Mouse (Mus musculus) midbrain, embryonic 16.5 days (tissue): ENCODE data around the gene Rab4a. TPM values are rescaled to one million over a fixed set of nuclear protein-coding genes. Genes with fewer than 3 reads are reported as not detected.
A peak's percentile ranks its signal among the peaks of the same experiment; 100 is the strongest.

Source experiments
- ATAC-seq: fragments of 200-750 bp; cut with Nextera tagmentation; 2 replicates; pipeline ENCODE4 v1.8.0; 2017; ENCODE audit warnings: moderate TSS enrichment
- H3K27ac ChIP-seq: fragments of 300-500 bp; sonication (generic); 2 replicates; pipeline ENCODE4 v1.5.1; 2014; ENCODE audit warnings: mild to moderate bottlenecking, low read length, mixed read lengths
- H3K27me3 ChIP-seq: fragments of 300-500 bp; sonication (generic); 2 replicates; pipeline ENCODE4 v1.6.1; 2014; ENCODE audit warnings: low read depth, low read length, mixed read lengths; ENCODE audit not compliant: control insufficient read depth, insufficient read depth
- H3K36me3 ChIP-seq: fragments of 300-500 bp; sonication (generic); 2 replicates; pipeline ENCODE4 v1.6.1; 2014; ENCODE audit warnings: mild to moderate bottlenecking, low read length, moderate library complexity, mixed read lengths; ENCODE audit not compliant: control insufficient read depth, insufficient read depth
- H3K4me1 ChIP-seq: fragments of 300-500 bp; sonication (generic); 2 replicates; pipeline ENCODE4 v1.6.1; 2014; ENCODE audit warnings: mild to moderate bottlenecking, low read length, mixed read lengths; ENCODE audit not compliant: control insufficient read depth, insufficient read depth
- H3K4me2 ChIP-seq: fragments of 300-500 bp; sonication (generic); 2 replicates; pipeline ENCODE4 v1.6.1; 2014; ENCODE audit warnings: mild to moderate bottlenecking, low read length, mixed read lengths
- H3K4me3 ChIP-seq: fragments of 300-500 bp; sonication (generic); 2 replicates; pipeline ENCODE4 v1.5.1; 2014; ENCODE audit warnings: low read depth, mild to moderate bottlenecking, low read length, moderate library complexity, mixed read lengths
- H3K9ac ChIP-seq: fragments of 300-500 bp; sonication (generic); 2 replicates; pipeline ENCODE4 v1.6.1; 2014; ENCODE audit warnings: low read depth, low read length, mixed read lengths
- H3K9me3 ChIP-seq: fragments of 300-500 bp; sonication (generic); replicated peaks from 2 replicates; pipeline ENCODE4 v1.6.1; 2014; ENCODE audit warnings: mild to moderate bottlenecking, low read length, mixed read lengths; ENCODE audit not compliant: control insufficient read depth, poor library complexity, severe bottlenecking
- WGBS: fragments of 180-500 bp; shearing (Covaris S2); extraction: QIAGEN DNeasy Blood & Tissue Kit; methylation state at CpG from one replicate; pipeline ENCODE4 v1.1.7; 2014; 5-methylcytosine and 5-hydroxymethylcytosine counted together
- polyA plus RNA-seq: library from polyadenylated mRNA; unstranded; fragments of >200 nt; fragmentation: Nextera tagmentation; extraction: Ambion mirVana; gene quantifications from 2 replicates; pipeline ENCODE4 v1.2.1, GENCODE M21; 2015

Rab4a gene
- polyA plus RNA-seq, 1 experiment from 2014 or later = 79.2 TPM

DNA sequence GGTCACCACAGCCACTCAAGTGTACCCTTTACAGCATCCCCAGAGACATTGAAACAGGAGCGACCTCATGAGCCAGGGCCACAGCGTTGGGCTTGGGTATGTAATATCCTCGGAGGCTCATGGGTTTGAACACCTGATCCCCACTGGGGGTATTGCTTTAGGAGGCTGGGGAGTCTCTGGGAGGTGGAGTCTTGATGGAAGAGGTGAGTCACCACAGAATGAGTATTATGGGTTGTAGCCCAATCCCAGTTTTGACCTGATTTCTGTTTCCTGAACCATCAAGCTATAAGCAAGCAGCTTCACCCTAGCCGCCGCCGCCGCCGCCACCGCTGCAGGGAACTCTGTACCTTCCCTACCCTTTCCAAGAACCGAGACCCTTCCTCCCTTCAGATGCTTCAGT is 40.2 kb downstream of the Rab4a start:
- Histone ChIP-seq H3K27ac (no peak overlapping the region), H3K9ac (no peak overlapping the region), H3K9me3 (no peaks in the 10 kb centered on the region), H3K4me2 (no peak overlapping the region), H3K4me3 (no peak overlapping the region), H3K27me3 (no peaks in the 10 kb centered on the region), H3K4me1 (no peaks in the 10 kb centered on the region), H3K36me3 (no peaks in the 10 kb centered on the region)
- 93% methylated on average over 10 of the region's 10 CpGs for WGBS
- no peak for ATAC-seq

- Histone ChIP-seq H3K4me2 (no peak overlapping the region), H3K27ac (no peak overlapping the region), H3K9me3 (no peaks in the 10 kb centered on the region), H3K36me3 (no peaks in the 10 kb centered on the region), H3K4me1 (no peaks in the 10 kb centered on the region), H3K4me3 (no peak overlapping the region), H3K27me3 (no peaks in the 10 kb centered on the region), H3K9ac (no peak overlapping the region)
- ATAC-seq = no peak
- 94% methylated on average over 12 of the region's 12 CpGs for WGBS
Observed at GRCm38 (mm10) chr8:123846509-123846908, 40.7 kb downstream of the Rab4a start.

- no peak overlapping the region for H3K4me2 ChIP-seq
- no peaks in the 10 kb centered on the region for H3K27me3 ChIP-seq
- H3K27ac ChIP-seq = no peak overlapping the region
- no peaks in the 10 kb centered on the region for H3K4me1 ChIP-seq
- no peak overlapping the region for H3K9ac ChIP-seq
- 64% methylated on average over 3 of the region's 3 CpGs for WGBS
- H3K4me3 ChIP-seq = no peak overlapping the region
- no peak for ATAC-seq
- no peaks in the 10 kb centered on the region for H3K36me3 ChIP-seq
- no peaks in the 10 kb centered on the region for H3K9me3 ChIP-seq
Observed at GRCm38 (mm10) chr8:123847546-123847945, 41.8 kb downstream of the Rab4a start.

DNA sequence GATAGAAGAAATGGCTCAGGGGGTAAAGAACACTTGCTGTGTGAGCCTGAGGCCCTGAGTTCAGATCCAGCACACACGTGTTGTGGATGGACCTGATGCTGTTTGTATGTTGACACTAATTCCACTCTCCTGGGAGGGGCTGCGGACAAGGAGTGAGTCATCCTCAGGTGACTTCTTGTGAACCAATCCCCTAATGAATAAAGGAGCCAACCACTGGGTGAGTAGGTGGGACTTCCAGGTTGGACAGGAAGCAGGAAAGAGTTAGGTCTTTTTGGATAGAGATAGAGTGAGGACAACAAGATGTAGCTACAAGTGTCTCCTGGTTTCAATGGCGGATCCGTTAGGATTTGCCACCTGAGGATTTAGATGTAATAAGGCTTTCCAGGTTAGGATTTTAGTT is 43.6 kb downstream of the Rab4a start:
- no peak overlapping the region for H3K4me2 ChIP-seq
- H3K4me3 ChIP-seq = no peak overlapping the region
- no peaks in the 10 kb centered on the region for H3K9me3 ChIP-seq
- ATAC-seq = no peak
- no peaks in the 10 kb centered on the region for H3K27me3 ChIP-seq
- no peak overlapping the region for H3K27ac ChIP-seq
- no peak overlapping the region for H3K9ac ChIP-seq
- WGBS = 87% methylated on average over 4 of the region's 4 CpGs
- H3K36me3 ChIP-seq = no peaks in the 10 kb centered on the region
- no peaks in the 10 kb centered on the region for H3K4me1 ChIP-seq

DNA sequence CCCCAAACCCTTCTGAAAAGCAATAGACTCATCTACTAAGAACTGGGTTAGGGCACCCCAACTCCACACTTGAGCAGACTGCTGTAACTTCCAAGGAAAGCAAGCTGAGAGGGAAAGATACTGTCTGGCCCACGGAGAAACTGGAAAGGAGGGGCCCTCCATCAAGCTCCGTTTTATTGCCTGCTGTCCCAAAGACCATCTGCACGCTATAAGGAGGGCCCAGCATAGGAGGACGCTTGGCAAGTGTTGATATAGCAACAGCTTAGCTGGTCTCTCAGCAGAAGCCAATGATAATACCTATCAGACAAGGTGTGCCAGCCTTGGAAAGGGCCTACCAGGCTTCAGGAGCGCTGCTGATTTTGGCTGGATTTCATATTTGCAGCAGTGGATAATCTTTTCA is 45.8 kb downstream of the Rab4a start:
- Histone ChIP-seq H3K27ac (no peak overlapping the region), H3K36me3 (no peaks in the 10 kb centered on the region), H3K27me3 (no peaks in the 10 kb centered on the region), H3K9me3 (no peaks in the 10 kb centered on the region), H3K4me2 (no peak overlapping the region), H3K9ac (no peak overlapping the region), H3K4me1 (no peaks in the 10 kb centered on the region), H3K4me3 (no peak overlapping the region)
- WGBS = 79% methylated on average over 5 of the region's 5 CpGs
- no peak for ATAC-seq

DNA sequence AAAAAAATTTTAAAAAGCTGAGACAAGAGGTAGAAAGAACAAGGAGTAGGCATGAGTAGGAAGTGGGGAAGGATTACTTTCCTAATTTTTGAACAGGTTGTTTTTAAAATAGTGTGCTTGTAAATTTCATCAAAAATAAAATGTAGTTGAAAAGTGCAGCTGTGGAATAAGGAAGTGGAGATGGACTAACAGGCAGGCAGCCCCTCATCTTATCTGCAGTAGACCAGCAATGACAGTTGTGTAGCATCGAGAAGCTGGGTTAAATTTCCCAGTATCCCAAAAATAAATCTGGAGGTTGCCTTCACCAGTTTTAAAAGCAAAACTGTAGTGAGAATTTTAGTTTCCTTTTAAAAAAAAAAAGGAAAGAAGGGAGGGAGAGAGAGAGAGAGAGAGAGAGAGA is 48.5 kb downstream of the Rab4a start:
- Histone ChIP-seq H3K27ac (no peak overlapping the region), H3K9ac (no peak overlapping the region), H3K27me3 (no peaks in the 10 kb centered on the region), H3K4me2 (no peak overlapping the region), H3K4me3 (no peak overlapping the region), H3K36me3 (no peaks in the 10 kb centered on the region), H3K4me1 (peaks cover 7% of the 10 kb centered on the region), H3K9me3 (no peaks in the 10 kb centered on the region)
- ATAC-seq = no peak
- WGBS = 97% methylated on average over 1 of the region's 1 CpGs

- Histone ChIP-seq H3K36me3 (no peaks in the 10 kb centered on the region), H3K4me1 (peaks cover 7% of the 10 kb centered on the region), H3K27me3 (no peaks in the 10 kb centered on the region), H3K4me3 (no peak overlapping the region), H3K27ac (no peak overlapping the region), H3K9ac (no peak overlapping the region), H3K4me2 (no peak overlapping the region), H3K9me3 (no peaks in the 10 kb centered on the region)
- ATAC-seq = no peak
- WGBS = 89% methylated on average over 9 of the region's 9 CpGs
Observed at GRCm38 (mm10) chr8:123854733-123855475, 49.1 kb downstream of the Rab4a start.

GRCm38 (mm10) chr8:123857361-123857760 is 51.6 kb downstream of the Rab4a start:
- Histone ChIP-seq H3K36me3 (no peaks in the 10 kb centered on the region), H3K4me3 (no peak overlapping the region), H3K9ac (no peak overlapping the region), H3K4me2 (no peak overlapping the region), H3K27me3 (no peaks in the 10 kb centered on the region), H3K27ac (no peak overlapping the region), H3K9me3 (no peaks in the 10 kb centered on the region), H3K4me1 (peaks cover 9% of the 10 kb centered on the region)
- 64% methylated on average over 3 of the region's 3 CpGs for WGBS
- no peak for ATAC-seq

GRCm38 (mm10) chr8:123858574-123858940 is 52.8 kb downstream of the Rab4a start:
- ATAC-seq = 0 out of 2 replicates have a peak, but pooled peaks have one; percentile 2
- H3K4me3 ChIP-seq = peak overlapping the region; percentile 80
- H3K9me3 ChIP-seq = no peaks in the 10 kb centered on the region
- H3K9ac ChIP-seq = peak overlapping the region; percentile 94
- no peaks in the 10 kb centered on the region for H3K27me3 ChIP-seq
- H3K27ac ChIP-seq = peak overlapping the region; percentile 87
- H3K36me3 ChIP-seq = no peaks in the 10 kb centered on the region
- peaks cover 9% of the 10 kb centered on the region for H3K4me1 ChIP-seq
- H3K4me2 ChIP-seq = peak overlapping the region; percentile 55
- WGBS = 1% methylated on average over 17 of the region's 17 CpGs
